Mouse (Mus musculus): ENCODE measurements around the gene Nop9.

Gene Nop9

DNA sequence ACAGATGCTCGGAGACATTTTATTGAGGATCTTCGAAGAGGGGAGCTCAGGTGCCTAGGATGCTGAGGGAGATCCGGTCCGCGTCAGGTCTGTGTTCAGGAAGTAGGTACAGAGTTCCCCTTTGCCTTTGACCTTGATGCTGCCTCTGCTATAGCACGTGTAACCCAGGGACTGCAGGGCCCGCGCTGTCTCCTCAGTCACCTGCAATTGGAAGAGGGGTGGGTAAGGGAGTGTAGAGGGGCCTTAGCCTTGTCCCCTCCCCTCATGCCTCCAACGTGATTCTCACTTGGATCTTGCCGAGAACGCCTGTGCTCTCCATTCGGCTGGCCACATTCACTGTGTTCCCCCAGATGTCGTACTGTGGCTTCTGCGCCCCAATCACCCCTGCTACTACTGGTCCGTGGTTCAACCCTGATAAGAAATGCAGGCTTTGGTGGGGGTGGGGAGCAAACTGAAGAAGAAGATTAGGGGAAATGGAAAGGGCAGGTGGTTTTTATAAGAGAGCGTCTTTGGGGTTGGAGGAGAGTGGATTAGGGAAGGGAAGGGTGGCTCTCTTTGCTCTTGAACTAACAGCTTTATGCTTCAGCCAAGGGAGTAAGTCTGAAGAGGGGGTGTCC, 23.7 kb downstream of the Nop9 start:
- no peak for DNase-seq (ENCODE audit: low spot score)

DNA sequence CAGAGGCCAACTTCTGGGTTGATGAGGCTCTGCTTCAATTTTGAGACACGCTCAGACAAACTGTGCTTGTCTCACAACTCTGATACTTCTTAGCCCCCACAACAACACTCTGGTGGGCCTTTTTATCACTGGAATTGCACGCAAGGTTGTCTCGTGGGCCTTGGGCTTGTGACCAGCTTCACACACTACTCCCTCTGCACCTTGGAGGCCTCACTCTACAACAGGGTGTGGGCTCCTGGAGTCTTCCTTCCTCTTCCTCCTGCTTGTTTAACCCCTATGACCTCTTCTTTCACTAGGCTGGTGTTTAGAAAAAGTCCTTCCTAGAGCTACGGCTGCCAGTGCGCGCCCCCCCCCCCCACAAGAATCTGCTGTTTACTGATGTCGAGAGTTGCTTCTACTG, 31.2 kb downstream of the Nop9 start:
- no peak for DNase-seq (ENCODE audit: low spot score)

DNA sequence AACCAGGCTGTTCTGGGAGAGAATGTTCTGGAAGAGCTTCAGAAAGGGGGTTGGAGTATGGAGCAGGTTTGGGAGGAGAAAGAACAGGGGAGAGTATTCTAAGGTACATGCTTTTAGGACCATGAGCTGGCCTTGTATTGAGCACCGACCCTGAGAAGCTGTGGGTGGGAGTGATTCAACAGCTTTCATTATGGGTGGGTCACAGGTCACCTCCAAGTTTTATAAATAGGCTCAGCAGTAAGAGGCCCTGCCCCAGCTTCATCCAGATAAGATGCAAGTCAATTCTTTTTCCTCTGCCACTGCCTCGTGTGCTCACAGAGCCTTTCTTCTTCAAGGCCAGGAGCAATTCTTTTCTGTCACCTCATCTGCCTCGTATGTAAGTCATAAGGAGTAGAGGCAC, 31.7 kb downstream of the Nop9 start:
- no peak for DNase-seq (ENCODE audit: low spot score)

DNA sequence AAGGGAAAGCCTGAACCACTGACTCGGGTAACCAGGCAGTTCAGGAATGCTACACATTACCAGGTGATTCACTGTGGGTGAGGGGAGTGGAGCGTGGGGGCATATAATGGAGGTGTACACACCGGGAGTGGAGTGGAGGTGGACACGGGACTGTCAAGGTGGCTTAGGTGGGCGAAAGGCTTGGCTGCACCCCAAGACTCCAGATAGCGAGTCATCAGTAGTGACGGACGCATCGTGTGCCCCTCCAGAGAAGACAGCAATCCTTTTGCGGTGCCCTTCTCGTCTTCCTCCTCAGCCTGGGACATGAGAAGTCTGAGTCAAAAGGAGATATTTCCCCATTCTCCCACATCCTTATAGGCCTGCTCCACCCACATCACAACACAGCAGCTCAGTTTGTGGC, 32.3 kb downstream of the Nop9 start:
- no peak for DNase-seq (ENCODE audit: low spot score)

DNA sequence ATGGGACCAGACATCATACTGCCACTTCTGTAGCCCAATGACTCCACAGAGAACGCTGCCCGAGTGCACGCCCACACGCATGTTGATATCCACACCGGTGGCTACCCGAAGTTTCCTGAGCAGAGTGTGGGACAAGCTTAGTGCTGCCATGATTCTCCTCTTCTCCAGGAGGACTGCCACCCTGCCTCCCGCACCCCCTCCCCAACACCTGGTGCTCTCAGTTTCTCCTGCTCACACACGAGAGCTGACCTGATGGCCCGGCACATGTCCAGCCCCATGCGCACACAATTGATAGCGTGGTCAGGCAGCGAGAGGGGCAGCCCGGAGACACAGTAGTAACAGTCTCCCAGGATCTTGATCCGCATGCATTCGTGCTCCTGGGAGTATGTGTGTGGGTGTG, 33.2 kb downstream of the Nop9 start:
- DNase-seq (ENCODE audit: low spot score) = no peak

DNA sequence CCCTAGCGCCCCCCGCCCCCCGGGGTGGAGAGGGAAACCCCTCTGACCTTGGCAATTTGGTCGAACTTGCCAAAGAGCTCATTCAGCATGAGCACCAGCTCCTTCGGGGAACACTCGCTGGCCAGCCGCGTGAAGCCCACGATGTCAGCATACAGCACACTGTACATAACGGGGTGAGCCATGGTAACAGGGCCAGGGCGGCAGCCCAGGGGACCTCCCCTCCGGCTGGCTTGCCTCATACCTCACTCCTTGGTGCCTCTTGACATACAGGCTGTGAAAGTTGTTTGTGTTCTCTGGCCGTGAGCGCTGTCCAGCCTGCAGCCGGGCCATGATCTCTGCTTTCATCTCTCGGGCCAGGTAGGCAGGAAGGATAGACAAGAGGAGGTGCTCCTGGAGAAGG, 34.2 kb downstream of the Nop9 start:
- no peak for DNase-seq (ENCODE audit: low spot score)

DNA sequence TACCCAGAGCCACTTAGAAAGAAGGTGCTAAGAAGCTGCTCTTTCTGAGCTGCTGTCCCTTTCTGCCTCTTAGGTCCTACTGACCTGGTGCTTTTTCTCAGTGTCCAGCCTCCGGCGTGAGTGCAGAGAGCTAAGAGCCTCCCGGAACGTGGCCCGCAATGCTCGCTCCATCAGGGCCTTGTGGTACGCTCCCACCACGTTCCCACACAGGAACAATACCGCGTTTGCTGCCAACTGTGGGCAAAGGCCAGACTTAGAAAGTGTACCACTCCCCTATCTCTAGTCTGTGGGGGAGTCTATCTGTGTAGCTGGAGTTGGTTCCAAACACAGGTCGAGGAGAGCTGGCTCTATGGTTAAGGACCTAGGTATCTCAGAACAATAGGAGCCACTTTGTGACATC, 35.2 kb downstream of the Nop9 start:
- no peak for DNase-seq (ENCODE audit: low spot score)

DNA sequence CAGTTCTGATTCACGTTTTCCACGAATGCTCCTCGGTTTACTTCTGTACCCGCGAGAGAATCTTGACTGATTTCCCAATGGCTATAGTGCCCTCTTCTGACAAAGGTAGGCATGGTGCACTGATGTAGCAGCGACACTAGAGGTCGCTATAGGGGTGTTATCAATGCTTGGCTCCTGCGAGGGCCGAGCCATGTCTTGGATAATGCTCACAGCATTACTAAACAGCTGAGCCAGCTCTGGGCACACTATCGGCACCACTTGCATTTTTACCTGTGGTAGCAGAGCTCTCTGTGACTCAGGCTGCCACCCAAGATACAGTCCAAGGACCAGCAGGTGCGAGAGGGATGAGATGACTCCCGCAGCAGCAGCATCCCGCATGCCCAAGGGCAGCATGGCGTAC, 35.8 kb downstream of the Nop9 start:
- DNase-seq (ENCODE audit: low spot score) = peak; percentile 63

DNA sequence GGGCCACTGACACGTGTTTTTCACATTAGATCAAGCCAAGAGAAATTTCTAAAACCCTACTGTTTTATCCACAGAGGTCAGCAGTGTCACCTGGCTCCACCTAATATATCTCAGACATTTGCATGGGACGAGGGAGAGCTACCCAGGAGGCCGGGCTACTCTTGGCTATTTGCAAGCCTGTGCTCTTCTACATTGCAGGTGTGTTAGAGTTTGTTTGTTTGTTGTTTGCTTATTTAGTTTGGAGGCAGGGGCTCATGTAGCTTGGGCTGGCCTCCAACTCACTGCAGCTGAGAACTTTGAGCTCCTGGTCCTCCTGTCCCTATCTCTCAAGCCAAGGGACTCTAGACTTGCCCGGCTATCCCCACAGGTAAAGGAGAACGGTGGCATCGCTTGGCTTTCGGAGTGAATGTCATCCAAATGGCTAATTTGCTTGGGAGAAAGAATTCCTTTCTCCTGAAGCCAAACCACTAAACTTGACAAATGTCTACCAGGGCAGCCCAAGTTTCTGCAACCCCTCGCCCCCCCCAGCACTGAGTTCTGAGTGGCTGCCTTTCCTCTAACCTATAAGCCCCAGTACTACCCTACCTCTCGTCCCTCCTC, 37.0 kb downstream of the Nop9 start:
- DNase-seq (ENCODE audit: low spot score) = no peak

DNA sequence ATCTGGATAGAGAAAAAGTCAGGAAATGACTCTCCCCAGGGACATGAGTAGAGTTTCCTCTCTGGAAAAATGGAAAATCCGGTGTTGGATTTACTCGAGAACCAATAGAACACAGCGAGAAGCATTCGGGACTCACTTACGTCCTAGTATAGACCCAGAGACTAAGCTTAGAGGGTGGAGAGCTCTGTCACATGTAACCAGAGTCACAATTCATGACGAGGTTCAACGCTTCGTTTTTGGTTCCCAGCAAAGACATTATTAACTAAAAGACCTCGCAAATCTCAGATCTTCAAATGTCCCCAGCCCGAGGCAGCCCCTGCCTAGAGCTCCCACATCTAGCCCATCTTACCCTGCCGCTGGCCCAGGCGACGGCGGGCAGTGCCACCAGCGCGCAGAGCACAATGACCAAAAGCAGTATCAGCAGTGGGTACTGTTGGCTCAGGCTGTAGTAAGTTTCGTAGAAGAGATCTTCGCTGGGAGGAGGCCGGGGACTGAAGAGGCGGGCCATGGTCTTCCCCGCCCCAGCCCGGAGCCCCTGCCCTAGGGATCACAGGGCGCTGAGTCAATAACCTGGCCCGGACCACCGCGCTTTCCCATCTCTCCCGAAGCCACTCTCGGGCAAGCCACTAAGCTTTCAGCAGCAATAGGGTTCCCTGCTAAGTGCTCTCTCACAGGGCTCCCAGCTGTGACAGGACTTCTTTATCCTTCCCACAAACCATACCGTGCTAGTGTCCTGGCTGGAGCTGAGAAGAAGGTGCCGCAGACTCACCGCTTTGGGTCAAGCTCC, 37.9 kb downstream of the Nop9 start:
- DNase-seq (ENCODE audit: low spot score) = peak; percentile 2

DNA sequence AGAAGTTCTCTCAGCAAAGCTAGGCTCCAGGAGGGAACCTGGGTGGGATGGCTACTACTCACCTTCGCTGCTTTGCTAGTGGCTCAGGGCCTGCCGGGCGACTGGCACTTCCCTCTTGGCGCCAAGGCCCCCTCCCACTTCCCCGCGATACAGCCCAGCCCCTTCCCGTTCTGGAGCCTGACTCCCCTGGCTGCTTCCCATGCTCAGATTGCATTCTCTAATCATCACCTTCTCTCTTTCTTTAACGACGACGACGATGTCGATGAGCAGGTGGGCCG, 38.4 kb downstream of the Nop9 start, which contains the start of gene Adcy4:
TSS of gene Adcy4 (minus strand) at position 138 of the 278 bp plus-strand sequence.
- DNase-seq (ENCODE audit: low spot score) = no peak

DNA sequence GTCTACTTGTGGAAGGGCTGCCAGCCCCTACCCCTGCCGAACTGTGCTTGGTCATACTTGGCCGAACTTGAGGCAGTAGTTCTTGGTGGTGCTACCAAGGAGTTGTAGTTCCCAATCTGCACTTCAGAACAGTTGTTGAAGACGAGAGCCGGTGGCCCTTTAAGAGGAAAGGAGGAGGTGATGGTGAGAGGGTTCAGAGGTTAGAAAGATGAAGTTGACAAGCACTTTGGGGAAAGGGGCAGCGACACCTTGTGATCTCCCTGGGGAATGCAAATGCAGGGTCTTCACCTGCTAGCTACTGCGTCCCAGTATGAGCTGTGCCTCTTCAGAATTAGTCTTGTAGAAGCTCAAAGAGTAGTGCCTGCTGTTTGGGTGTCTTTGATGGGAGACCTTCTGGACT, 39.7 kb downstream of the Nop9 start:
- no peak for DNase-seq (ENCODE audit: low spot score)

DNA sequence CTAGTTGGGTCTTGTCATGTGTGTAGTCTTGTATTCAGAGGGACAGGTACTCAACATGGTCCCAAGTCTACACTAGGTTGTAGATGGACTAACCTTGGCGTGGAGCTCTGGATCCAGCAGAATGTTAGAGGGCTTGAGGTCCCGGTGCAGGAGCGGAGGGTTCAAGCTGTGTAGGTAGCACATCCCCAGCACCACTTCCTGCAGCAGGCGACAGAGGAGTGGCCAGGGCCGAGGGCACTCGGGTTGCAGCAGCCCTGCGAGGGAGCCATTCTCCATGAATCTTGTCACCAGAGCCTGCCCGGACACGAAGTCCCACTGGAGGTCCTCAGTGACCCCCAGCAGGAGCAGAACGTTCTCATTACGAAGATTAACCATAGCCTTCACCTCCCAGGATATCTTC, 42.2 kb downstream of the Nop9 start:
- DNase-seq (ENCODE audit: low spot score) = no peak

DNA sequence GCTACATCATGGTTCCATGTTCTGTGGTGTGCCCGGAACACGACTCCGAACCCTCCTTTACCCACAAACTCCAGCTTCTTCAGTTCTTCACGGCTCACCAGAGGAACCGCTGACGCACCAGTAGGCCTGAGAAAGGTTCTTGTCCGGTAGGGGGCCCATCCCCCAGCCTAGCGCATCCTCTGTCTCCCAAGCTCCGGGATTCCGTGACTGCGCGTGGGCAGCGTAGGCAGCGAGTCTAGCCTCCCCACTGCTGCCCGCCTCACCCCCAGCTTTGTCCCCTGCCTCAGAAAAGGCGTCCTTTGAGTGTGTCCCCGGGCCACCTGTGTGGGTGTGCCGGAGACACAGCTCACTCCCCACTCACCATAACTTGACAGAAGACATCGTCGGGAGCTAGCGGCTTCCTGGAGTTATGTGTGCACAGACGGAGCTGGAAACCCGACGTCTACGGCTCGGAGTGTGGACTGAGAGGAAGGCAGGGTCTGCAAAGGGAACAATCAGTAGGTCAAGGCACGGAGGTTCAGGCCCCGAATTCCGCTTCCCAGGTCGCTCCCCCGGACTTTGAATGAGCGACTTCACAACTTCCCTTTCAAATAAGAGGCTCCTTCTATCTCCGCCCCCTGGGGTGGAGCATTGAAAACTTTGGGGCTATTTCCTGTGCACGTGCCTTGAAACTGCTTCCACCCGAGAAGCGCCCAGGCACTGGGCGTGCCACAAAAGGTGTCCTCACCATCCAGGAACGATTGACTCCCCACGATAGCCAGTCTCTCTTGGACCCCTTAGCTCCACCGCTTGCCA, 43.0 kb downstream of the Nop9 start, which contains the start of gene Ripk3:
TSS of gene Ripk3 (minus strand) at position 610 of the 795 bp plus-strand sequence.
- DNase-seq (ENCODE audit: low spot score) = no peak

DNA sequence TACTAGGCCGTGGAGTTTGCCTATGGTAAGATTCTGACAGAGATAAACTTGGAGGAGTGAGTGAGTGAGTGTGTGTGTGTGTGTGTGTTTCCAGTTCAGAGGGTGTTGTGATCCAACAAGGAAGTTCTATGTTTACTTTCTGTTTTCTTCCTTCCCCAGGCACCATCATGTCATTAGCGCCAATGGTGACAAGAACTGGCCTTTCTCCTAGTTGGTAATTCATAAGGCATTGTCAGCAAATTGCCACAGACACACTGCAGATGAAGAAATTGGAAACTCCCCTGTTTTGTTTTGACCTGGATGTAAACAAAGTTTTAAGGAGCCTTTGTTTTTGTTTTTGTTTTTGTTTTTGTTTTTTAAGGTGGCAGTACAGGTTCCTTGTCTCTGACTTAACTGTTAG, 48.0 kb downstream of the Nop9 start:
- no peak for DNase-seq (ENCODE audit: low spot score)

DNA sequence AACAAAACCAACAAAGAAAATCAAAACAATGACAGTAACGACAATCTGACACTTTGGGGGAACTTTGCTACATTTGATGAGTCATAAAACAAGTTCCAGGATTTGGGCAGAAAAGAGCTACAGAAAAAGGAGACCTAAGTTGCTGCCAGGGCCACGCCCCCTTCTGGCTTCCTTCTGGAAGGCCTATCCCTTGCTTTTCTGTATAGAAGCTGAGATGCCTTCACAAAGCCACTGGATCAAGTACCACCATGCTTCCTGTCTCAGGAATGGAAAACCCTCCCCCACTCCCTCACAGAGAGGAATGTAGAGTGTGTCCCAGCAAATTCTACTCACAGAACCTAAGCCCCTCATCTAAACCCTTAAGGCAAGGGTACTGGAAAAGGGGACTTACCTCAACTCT, 48.5 kb downstream of the Nop9 start:
- no peak for DNase-seq (ENCODE audit: low spot score)

DNA sequence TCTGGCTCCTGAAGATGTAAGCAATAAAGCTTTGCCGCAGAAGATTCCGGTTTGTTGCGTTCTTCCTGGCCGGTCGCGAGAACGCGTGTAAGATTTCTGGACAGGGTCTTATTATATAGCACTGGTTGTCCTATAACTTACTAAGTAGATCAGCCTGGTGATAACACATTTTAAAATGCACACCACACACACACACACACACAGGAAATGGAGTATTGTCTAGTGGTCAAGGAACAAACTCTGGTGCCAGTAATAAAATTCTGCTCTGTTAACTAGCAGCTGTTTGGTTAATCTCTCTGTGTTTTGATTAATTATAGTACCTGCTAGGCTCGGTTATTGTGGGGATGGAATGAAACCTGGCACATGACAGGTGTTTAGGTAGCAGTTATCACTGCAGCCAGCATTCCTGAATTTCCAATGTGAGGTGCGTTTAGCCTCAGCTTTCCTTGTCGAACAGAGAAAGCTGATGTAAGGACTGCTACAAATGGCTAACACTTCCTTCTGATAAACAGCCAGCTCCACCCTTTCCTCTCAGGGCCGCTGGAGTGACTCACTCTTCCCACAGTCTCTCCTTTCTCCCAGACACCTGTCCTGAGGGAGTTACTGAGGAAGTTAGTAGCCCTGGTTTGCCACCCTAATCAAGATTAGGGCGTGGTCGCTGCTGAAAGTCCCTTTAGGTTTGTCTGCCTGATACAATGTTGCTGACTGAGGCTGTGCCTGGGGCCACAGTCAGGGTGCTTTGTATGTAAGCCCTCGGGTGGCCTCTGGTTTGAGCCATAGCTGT, 50.1 kb downstream of the Nop9 start:
- DNase-seq (ENCODE audit: low spot score) = no peak

All from ovary, postnatal 14 days (tissue).